Mouse (Mus musculus) cerebellum, adult (tissue): Measurements from ENCODE around the gene Rapgef2.

Experiments used
- ATAC-seq: cut with Nextera tagmentation; 2 replicates; pipeline ENCODE4 v1.9.2; 2017; ENCODE audit warnings: mild to moderate bottlenecking, moderate library complexity, mixed read lengths; ENCODE audit not compliant: insufficient number of reproducible peaks, low FRiP score, low TSS enrichment

Gene Rapgef2

DNA sequence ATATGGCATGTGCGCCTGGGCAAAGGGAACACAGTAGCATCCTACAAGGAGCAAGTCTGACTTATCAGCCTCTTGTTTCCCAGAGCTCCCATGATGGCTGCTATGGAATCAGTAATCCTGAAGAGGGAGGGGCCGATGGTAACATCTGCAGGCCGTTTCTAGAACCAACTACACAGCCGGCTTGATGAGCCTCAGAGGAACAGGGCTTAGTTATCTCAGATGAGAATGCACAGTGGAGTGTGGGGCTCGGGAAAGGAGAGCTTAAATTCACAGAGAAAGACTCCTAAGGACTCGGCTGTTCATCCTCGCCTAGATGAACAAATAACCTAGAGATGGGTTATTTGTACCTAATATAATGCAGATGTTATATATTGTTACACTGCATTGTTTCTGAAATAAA lies 164.9 kb downstream of the Rapgef2 start:
- ATAC-seq, result no peak

DNA sequence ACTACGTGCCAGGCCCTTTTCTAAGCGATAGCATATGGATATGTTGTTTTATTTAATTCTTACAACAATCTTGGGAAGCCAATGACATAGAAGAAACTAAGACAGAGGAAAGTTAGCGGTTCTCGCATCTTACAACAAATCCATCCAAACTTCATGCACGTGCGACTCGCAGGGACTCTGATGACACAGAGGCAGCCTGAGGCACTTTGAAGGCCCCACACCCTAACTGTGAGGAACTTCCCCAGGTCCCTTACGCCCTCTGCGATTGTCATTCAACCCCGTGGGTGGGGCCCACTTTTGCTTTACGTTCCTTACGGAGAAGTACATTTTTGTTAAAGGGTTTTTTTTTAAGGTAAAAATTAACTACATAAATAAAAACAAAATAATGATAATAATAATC lies 166.3 kb downstream of the Rapgef2 start:
- ATAC-seq, result no peak

DNA sequence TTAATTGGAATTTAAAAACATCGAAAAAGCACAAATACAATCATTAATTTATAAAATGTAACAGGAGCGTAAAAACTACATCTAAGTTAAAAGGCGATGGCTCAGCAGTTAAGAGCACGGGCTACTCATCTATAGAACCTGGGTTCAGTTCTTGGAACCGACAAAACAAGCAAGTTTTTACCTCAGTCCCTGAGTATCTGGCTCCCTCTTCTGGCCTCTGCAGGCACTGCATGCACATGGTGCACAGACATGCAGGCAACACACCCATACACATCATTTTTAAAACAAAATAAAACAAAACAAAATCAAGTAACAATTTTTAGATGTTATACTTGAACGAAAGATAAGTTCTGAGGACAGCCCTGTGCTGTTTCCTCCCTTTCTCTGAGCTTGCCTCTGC lies 176.2 kb downstream of the Rapgef2 start:
- no peak for ATAC-seq

DNA sequence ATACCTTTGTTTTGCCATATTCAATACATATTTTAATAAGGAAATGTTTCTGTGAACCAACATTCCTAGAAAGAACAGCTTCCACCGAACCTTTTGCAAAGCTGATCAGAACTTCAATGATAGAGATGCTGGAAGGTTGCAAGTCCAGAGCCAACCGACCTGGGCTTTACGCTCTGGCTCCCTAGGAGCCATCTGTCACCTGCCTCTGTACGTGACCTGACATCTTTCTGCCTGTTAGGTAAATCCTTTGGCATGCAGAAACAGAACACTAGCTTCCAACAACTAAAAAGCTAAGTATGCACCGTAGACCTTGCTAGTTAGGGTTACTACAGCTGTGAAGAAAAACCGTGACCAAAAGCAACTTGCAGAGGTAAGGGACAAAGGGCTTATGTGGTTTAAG lies 178.1 kb downstream of the Rapgef2 start:
- peak; percentile 76 for ATAC-seq

DNA sequence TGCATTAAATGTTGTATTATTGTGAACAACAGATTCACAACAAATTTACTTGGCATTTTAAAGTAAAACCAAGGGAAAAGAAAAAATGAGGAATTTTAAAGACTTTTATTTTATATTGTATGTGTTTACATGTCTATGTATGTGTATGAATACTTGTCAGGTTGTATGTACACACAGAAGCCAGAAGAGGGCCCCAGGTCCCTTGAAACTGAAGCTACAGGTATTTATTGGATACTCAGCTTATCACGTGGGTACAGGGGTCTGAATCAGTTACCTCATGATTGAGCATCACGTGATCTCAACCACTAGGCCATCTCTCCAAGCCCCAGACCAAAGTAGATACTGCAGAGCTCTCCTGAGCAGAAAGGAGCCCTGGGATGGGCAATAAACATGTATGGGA lies 180.0 kb downstream of the Rapgef2 start:
- no peak for ATAC-seq

DNA sequence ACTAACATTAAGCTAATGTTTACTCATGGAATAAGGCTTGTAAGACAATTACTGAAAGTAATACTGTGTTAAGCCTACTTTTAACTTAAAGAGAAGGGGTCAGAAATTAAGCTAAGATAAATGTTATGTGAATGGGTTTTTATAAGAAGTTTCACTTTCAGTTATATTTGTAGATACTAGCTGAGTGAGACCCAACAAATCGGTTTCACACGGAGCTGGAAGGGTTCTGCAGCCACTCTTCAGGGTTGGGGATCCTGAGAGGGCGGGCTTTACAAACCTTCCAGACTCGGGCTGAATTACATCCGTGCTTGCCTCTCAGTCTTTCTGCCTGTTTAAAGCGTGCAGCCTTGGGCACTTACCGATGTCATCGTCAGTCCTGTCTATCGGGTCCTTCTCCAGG lies 182.7 kb downstream of the Rapgef2 start:
- no peak for ATAC-seq

DNA sequence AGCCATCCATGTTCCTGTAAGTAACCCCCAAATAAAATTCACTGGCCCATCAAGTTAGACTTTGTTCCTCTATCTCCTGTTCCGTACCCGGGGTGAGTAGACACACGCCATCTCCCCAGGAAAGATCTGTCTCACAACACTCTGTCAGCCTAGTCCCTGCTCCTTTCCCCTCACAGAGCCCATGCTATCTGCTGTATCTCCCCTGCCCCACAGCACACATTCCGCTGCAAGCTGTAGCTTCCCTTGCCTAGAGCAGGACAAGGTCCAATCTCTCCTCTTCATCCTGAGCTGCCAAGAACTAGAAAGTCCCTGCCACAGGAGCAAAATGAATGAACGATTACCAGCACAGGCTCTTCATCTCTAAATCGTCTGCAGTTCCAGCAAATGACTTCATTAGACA lies 184.6 kb downstream of the Rapgef2 start:
- peak; percentile 50; the same call in 1 of the 2 replicates for ATAC-seq

DNA sequence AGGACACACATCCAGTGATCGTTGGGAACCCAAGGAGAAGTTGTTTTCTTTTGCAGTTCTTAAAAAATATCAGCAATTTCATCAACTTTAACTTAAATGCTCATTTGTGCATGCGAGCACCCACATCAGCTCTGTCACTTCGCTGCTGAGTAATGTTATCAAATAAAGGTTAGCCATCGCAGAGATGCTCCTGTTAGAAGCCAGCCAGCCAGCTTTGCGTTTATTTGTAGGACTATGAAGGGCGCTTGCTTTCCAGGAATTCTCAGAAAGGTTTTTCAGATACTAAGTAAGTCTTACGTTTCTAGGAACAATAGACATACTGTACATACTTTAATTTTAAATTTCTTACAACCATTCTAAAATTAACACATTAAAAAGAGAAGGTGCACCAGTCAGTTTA lies 185.5 kb downstream of the Rapgef2 start:
- ATAC-seq, result no peak

DNA sequence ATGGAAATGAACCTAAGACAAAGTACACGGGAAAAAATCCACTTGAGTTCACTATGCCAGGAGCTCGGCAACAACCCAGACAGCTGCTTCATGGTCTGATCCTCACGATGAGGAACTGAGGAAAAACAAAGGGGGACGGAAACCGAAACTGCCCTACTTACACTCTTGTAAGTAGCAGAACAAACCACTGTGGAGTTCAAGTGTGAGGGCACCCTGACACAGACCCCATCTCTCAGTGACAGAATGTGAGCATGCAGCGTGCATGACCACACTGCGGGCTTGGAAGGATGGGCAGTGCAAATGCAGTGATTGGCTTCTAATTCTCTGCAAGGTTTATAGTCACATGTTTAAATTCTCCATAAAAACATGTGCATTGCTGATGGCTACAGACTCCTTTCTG lies 197.2 kb downstream of the Rapgef2 start:
- no peak for ATAC-seq

DNA sequence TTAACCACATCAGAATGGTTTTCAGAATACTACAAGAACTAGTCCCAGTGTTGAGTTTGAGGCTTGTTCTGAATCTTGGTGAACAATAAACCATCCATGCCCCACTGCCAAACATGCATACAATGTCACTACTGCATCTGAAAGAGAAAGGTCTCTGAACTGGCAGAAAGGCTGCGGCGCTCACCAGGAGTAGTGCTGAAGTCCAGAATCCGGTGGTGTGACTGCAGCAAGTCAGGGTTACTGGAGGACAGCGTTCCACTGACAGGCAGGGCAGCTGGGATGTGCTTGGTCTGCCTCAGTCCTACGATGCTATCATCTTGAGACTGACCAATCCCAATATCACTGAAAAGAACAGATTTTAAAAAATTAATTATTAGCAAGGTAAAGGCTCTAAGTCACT lies 197.9 kb downstream of the Rapgef2 start:
- no peak for ATAC-seq

DNA sequence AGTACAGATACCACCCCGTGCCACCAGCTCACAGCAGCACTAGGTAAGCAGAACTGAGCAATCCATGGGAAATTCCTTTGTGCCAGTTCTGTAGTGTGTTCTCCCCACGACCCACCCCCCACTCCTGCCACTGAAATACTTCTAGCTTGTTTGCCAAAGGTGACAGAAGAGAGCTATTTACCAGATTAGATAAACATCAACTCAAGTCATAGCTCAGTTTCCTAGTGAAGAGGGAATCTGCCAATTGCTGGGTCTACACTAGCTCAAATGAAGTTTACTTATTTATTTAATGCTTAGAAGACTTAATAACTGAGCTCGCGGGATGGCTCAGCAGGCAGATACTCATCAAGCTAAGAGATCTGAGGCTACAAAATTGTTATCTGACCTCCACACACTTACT lies 200.0 kb downstream of the Rapgef2 start:
- ATAC-seq, result no peak

GRCm38 (mm10) chr3:79083881-79084280 lies 202.4 kb downstream of the Rapgef2 start:
- no peak for ATAC-seq

DNA sequence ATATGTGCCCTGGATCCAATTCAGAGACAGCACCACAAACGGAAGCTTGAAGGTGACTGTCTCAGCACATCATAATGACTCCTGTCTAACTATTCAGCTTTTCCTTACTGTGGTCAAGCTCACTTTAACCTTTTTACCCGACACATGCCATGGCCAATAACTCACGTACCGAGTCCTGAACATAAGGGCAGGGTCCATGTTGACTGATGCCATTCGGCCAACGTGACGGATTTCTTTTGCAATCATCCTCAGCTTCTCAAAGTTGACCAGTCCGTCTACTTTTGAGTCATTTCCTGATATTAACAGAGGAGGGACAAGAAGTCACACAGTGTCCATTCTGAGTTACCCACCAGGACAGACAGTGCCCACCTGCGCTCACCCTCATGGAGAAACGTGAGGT lies 203.3 kb downstream of the Rapgef2 start:
- no peak for ATAC-seq

GRCm38 (mm10) chr3:79079076-79079475 lies 207.2 kb downstream of the Rapgef2 start:
- no peak for ATAC-seq

GRCm38 (mm10) chr3:79074970-79075369 lies 211.3 kb downstream of the Rapgef2 start:
- no peak for ATAC-seq

GRCm38 (mm10) chr3:79073541-79074244 lies 212.6 kb downstream of the Rapgef2 start:
- no peak for ATAC-seq

DNA sequence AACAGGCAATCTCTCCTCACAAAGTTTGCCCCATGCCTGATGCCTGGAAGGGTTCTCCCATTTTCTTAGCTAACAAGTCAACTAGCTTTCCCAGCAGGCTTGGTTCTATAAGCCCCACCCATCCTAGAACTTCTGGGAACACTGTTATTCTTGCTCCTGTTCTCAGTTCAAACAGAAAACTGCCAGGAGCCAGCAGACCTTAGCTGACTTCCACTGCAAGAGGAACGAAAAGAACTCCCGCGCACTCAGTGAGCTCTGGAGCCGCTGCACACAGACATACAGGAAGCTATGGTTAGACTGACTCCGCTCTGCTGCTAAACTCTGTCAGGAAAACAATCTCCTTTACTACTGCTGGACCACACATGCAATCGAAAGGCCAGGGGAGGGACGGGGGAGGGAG lies 214.8 kb downstream of the Rapgef2 start:
- no peak for ATAC-seq

DNA sequence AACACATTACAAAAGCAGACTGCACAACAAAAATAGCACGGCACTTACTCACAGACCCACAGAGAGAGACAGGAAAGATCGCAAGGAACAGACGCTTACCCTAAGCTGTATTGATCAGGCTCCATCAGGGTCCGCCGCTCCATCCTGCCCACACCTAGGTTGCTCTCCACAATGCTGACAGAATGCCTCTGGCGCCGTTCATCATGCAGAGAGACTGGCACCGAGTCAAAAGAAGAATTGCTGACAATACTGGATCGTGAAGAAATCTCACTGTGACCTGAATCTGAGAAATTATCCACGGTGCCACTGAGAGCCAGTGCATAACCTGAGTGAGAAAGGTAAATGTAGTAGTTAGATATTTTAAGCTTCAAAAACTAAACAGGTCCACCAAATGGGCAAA lies 216.4 kb downstream of the Rapgef2 start:
- peak; percentile 69 for ATAC-seq

DNA sequence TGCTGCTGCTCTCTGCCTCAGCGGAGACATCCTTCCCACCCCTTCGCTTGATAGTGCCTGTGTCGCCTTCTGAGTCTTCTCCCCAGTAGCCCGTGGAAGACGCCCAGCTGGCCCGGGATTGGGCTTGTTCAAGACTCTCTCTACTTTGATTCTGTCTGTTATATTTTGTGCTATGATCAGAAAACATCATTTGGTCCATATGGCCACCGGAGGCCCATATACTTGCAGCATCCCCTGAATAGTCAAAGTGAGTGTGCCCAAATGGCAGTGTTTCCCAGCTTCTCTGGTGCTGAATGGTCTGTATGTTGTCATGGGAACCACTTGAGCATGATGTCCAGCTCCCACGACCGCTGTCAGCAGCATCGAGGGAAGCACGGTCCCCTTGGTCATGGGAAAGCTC lies 217.3 kb downstream of the Rapgef2 start:
- ATAC-seq, result no peak

GRCm38 (mm10) chr3:79066455-79067055 lies 219.8 kb downstream of the Rapgef2 start:
- peak; percentile 23; the same call in 1 of the 2 replicates for ATAC-seq

DNA sequence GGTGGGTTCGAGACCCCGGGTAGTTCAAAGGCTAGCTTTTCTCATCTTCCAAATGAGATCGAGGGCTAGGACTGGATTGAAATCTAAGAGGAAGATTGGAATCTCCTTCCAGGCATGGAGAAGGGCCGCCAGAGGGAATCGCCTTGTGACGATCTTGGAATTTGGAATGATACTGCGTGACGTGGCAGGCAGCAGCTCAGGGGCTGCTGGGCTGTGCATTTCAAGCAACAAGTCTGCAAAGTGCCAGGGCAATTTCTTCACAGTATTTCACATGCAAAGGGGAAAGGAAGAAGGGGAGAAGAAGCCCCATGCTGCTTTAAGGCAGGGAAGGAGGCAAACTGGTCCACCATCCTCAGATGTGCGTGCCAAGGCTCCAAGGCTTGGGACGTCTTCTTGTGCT lies 222.2 kb downstream of the Rapgef2 start:
- no peak for ATAC-seq

DNA sequence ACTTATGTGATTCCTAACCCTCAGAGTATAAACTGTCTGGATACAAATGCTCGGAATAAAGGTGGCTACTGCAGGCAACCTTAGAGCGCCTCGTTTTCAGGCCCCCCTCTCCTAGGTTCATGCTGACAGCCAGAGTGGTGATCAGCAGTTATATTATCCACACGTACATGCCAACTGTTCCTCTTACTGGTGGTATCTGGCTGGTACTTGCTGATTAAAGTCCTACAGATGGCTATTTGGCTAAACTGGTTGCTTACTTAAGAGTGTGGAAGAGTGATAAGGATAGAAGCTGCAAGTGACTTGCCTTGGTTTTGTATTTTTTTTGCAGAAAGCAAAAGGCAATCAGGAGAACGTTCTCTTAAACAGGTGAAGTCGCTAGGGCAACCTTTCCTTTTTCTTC lies 224.9 kb downstream of the Rapgef2 start:
- ATAC-seq, result no peak
